Mouse (Mus musculus) T-helper 17 cell (primary cell): ENCODE measurements at regions not wholly inside any gene's neighbourhood (a gene's known extent, or its start where the extent isn't known, plus 50 kb on each side); places are given as distances from the start of the nearest gene placed in this dataset.

Source experiments
- in situ Hi-C, 2 experiments: fragments of 300-600 bp; cut with MboI, MseI; formaldehyde crosslinking; loops; 1 replicate in 1 of 2; 2 replicates in 1 of 2; pipeline ENCODE4 v1.15.1; 2025; ENCODE audit warnings: high pct_unique_total_duplicates in 2 of 2

- in situ Hi-C loops, result no loop called here
Measured at GRCm38 (mm10) chr17:60018752-60019323, 1005.7 kb upstream of the Nudt12 start.

- in situ Hi-C loops, result no loop called here
Measured at GRCm38 (mm10) chr17:59997952-59998351, 984.8 kb upstream of the Nudt12 start.

GRCm38 (mm10) chr17:59979325-59979880, 966.2 kb upstream of the Nudt12 start:
- in situ Hi-C loops, result no loop called here

- in situ Hi-C loops, result no loop called here
Measured at GRCm38 (mm10) chr17:59977136-59977770, 964.1 kb upstream of the Nudt12 start.

- in situ Hi-C loops, result no loop called here
Measured at GRCm38 (mm10) chr17:59967383-59967782, 954.2 kb upstream of the Nudt12 start.

GRCm38 (mm10) chr17:59955300-59956057, 942.3 kb upstream of the Nudt12 start:
- in situ Hi-C loops, result no loop called here

- in situ Hi-C loops, result no loop called here
Measured at GRCm38 (mm10) chr17:59946433-59946832, 933.3 kb upstream of the Nudt12 start.

- in situ Hi-C loops, result no loop called here
Measured at GRCm38 (mm10) chr17:59904395-59904794, 891.2 kb upstream of the Nudt12 start.

GRCm38 (mm10) chr17:59877791-59878190, 864.6 kb upstream of the Nudt12 start:
- in situ Hi-C loops, result loop anchor here in 1 of 2 experiments (5.0 kb wide), 1 partner anchor 95 kb away; no protein-coding TSS in a partner anchor

GRCm38 (mm10) chr17:59848853-59849252, 835.7 kb upstream of the Nudt12 start:
- in situ Hi-C loops, result loop anchor here in 1 of 2 experiments (10.0 kb wide), 1 partner anchor 1956 kb away; no protein-coding TSS in a partner anchor

GRCm38 (mm10) chr17:59845261-59845819, 832.2 kb upstream of the Nudt12 start:
- in situ Hi-C loops, result loop anchor here in 1 of 2 experiments (10.0 kb wide), 1 partner anchor 1959 kb away; no protein-coding TSS in a partner anchor

GRCm38 (mm10) chr17:59805870-59806269, 792.7 kb upstream of the Nudt12 start:
- in situ Hi-C loops, result loop anchor here in 1 of 2 experiments (10.0 kb wide), 1 partner anchor 831 kb away; no protein-coding TSS in a partner anchor

- in situ Hi-C loops, result no loop called here
Measured at GRCm38 (mm10) chr17:59793434-59793833, 780.3 kb upstream of the Nudt12 start.

GRCm38 (mm10) chr17:59792780-59793179, 779.6 kb upstream of the Nudt12 start:
- in situ Hi-C loops, result no loop called here

- in situ Hi-C loops, result no loop called here
Measured at GRCm38 (mm10) chr17:59774075-59774474, 760.9 kb upstream of the Nudt12 start.

GRCm38 (mm10) chr17:59766580-59766979, 753.4 kb upstream of the Nudt12 start:
- in situ Hi-C loops, result no loop called here

GRCm38 (mm10) chr17:59764486-59764885, 751.3 kb upstream of the Nudt12 start:
- in situ Hi-C loops, result no loop called here

GRCm38 (mm10) chr17:59762068-59762467, 748.9 kb upstream of the Nudt12 start:
- in situ Hi-C loops, result no loop called here

- in situ Hi-C loops, result no loop called here
Measured at GRCm38 (mm10) chr17:59760889-59761288, 747.7 kb upstream of the Nudt12 start.

- in situ Hi-C loops, result no loop called here
Measured at GRCm38 (mm10) chr17:59746106-59746505, 732.9 kb upstream of the Nudt12 start.
